Mouse (Mus musculus): ENCODE measurements around the gene Crygn. TPM values are rescaled to one million over a fixed set of nuclear protein-coding genes. Genes with fewer than 3 reads are reported as not detected.
A peak's percentile ranks its signal among the peaks of the same experiment; 100 is the strongest.

Gene Crygn
- polyA plus RNA-seq, 1 experiment from 2014 or later = 3.4 TPM

GRCm38 (mm10) chr5:24751305-24752174, 6.3 kb downstream of the Crygn start:
- Histone ChIP-seq H3K4me1 (replicated peaks; ENCODE audit: control insufficient read depth, insufficient read depth, low read length) (peaks cover 14% of the 10 kb centered on the region), H3K36me3 (ENCODE audit: control insufficient read depth, insufficient read depth, low read length) (no peaks in the 10 kb centered on the region), H3K9ac (ENCODE audit: low read length) (peak overlapping the region; percentile 85), H3K4me3 (ENCODE audit: low read length) (peak overlapping the region; percentile 62), H3K4me2 (ENCODE audit: low read depth, low read length) (peak overlapping the region; percentile 86), H3K27ac (ENCODE audit: low read length) (peak overlapping the region; percentile 96), H3K9me3 (ENCODE audit: control insufficient read depth, low read length) (no peaks in the 10 kb centered on the region), H3K27me3 (ENCODE audit: control insufficient read depth, insufficient read depth, low read depth, low read length) (no peaks in the 10 kb centered on the region)
- 2% methylated on average over 25 of the region's 25 CpGs for WGBS
- peak; percentile 78 for ATAC-seq (ENCODE audit: low read depth)

- no peaks in the 10 kb centered on the region for H3K36me3 ChIP-seq (ENCODE audit: control insufficient read depth, insufficient read depth, low read length)
- peak; percentile 82 for ATAC-seq (ENCODE audit: low read depth)
- no peaks in the 10 kb centered on the region for H3K9me3 ChIP-seq (ENCODE audit: control insufficient read depth, low read length)
- H3K4me2 ChIP-seq (ENCODE audit: low read depth, low read length) = peak overlapping the region; percentile 86
- H3K4me3 ChIP-seq (ENCODE audit: low read length) = peak overlapping the region; percentile 62
- peak overlapping the region; percentile 85 for H3K9ac ChIP-seq (ENCODE audit: low read length)
- under 1% methylated on average over 54 of the region's 59 CpGs for WGBS
- H3K27me3 ChIP-seq (ENCODE audit: control insufficient read depth, insufficient read depth, low read depth, low read length) = no peaks in the 10 kb centered on the region
- peak overlapping the region; percentile 96 for H3K27ac ChIP-seq (ENCODE audit: low read length)
- peaks cover 11% of the 10 kb centered on the region for H3K4me1 ChIP-seq (replicated peaks; ENCODE audit: control insufficient read depth, insufficient read depth, low read length)
These were observed 7.2 kb downstream of the Crygn start for GRCm38 (mm10) chr5:24750321-24751304.

GRCm38 (mm10) chr5:24749731-24750130, 8.1 kb downstream of the Crygn start:
- Histone ChIP-seq H3K36me3 (ENCODE audit: control insufficient read depth, insufficient read depth, low read length) (no peaks in the 10 kb centered on the region), H3K27me3 (ENCODE audit: control insufficient read depth, insufficient read depth, low read depth, low read length) (no peaks in the 10 kb centered on the region), H3K9me3 (ENCODE audit: control insufficient read depth, low read length) (no peaks in the 10 kb centered on the region), H3K9ac (ENCODE audit: low read length) (peak overlapping the region; percentile 85; the same call in 1 of the 2 replicates), H3K4me1 (replicated peaks; ENCODE audit: control insufficient read depth, insufficient read depth, low read length) (peaks cover 11% of the 10 kb centered on the region), H3K4me2 (ENCODE audit: low read depth, low read length) (peak overlapping the region; percentile 86), H3K27ac (ENCODE audit: low read length) (peak overlapping the region; percentile 73; the same call in 1 of the 2 replicates), H3K4me3 (ENCODE audit: low read length) (peak overlapping the region; percentile 62; the same call in 1 of the 2 replicates)
- ATAC-seq (ENCODE audit: low read depth) = no peak
- WGBS = 63% methylated on average over 5 of the region's 5 CpGs

GRCm38 (mm10) chr5:24747533-24747932, 10.3 kb downstream of the Crygn start:
- Histone ChIP-seq H3K9me3 (ENCODE audit: control insufficient read depth, low read length) (no peaks in the 10 kb centered on the region), H3K27ac (ENCODE audit: low read length) (no peak overlapping the region), H3K4me1 (replicated peaks; ENCODE audit: control insufficient read depth, insufficient read depth, low read length) (peaks cover 11% of the 10 kb centered on the region), H3K4me3 (ENCODE audit: low read length) (no peak overlapping the region), H3K36me3 (ENCODE audit: control insufficient read depth, insufficient read depth, low read length) (no peaks in the 10 kb centered on the region), H3K27me3 (ENCODE audit: control insufficient read depth, insufficient read depth, low read depth, low read length) (no peaks in the 10 kb centered on the region), H3K9ac (ENCODE audit: low read length) (no peak overlapping the region), H3K4me2 (ENCODE audit: low read depth, low read length) (no peak overlapping the region)
- 21% methylated on average over 6 of the region's 6 CpGs for WGBS
- no peak for ATAC-seq (ENCODE audit: low read depth)

GRCm38 (mm10) chr5:24743956-24744355, 13.9 kb downstream of the Crygn start:
- no peaks in the 10 kb centered on the region for H3K27me3 ChIP-seq (ENCODE audit: control insufficient read depth, insufficient read depth, low read depth, low read length)
- H3K4me2 ChIP-seq (ENCODE audit: low read depth, low read length) = no peak overlapping the region
- no peak overlapping the region for H3K27ac ChIP-seq (ENCODE audit: low read length)
- no peaks in the 10 kb centered on the region for H3K36me3 ChIP-seq (ENCODE audit: control insufficient read depth, insufficient read depth, low read length)
- 86% methylated on average over 10 of the region's 10 CpGs for WGBS
- ATAC-seq (ENCODE audit: low read depth) = no peak
- H3K9me3 ChIP-seq (ENCODE audit: control insufficient read depth, low read length) = no peaks in the 10 kb centered on the region
- H3K4me3 ChIP-seq (ENCODE audit: low read length) = no peak overlapping the region
- peaks cover 16% of the 10 kb centered on the region for H3K4me1 ChIP-seq (replicated peaks; ENCODE audit: control insufficient read depth, insufficient read depth, low read length)
- no peak overlapping the region for H3K9ac ChIP-seq (ENCODE audit: low read length)

DNA sequence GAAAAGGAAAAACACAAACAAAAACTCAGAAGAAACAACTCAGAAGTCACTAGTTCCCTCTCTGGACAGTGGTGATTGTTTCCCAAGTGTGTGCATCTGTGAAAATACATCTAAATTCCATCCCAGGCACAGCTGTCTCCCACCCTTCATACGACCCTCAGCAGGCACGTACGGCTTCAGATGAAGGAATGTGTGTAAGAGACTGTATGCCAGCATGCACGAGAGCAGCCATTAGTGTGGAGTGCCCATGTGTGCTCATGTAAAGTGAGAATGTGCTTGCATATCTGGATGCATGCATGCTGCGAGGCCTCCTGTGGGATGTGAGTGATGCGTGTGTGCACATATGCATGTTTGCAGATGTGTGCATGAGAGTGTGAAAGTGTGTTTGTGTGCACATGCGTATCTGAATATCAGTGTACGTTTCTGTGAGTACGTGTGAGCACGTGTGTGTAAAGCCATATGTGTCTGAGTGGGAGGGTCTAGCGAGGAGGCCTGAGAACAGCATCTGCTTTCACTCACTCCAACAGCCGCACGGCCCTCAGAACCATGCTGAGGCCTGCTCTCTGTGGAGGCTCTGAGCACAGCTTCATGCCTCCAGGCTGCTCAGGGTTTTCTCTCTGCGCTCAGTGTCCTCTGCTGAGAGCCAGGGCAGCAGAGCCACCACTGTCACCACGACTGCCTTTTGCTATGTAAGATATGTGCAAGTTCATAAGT, 16.5 kb downstream of the Crygn start:
- H3K9ac ChIP-seq (ENCODE audit: low read length) = no peak overlapping the region
- no peaks in the 10 kb centered on the region for H3K36me3 ChIP-seq (ENCODE audit: control insufficient read depth, insufficient read depth, low read length)
- peaks cover 19% of the 10 kb centered on the region for H3K4me1 ChIP-seq (replicated peaks; ENCODE audit: control insufficient read depth, insufficient read depth, low read length)
- peak overlapping the region; percentile 26; the same call in 1 of the 2 replicates for H3K27ac ChIP-seq (ENCODE audit: low read length)
- ATAC-seq (ENCODE audit: low read depth) = peak; percentile 64
- H3K9me3 ChIP-seq (ENCODE audit: control insufficient read depth, low read length) = no peaks in the 10 kb centered on the region
- no peak overlapping the region for H3K4me2 ChIP-seq (ENCODE audit: low read depth, low read length)
- 57% methylated on average over 15 of the region's 15 CpGs for whole genome bisulfite sequencing
- H3K27me3 ChIP-seq (ENCODE audit: control insufficient read depth, insufficient read depth, low read depth, low read length) = no peaks in the 10 kb centered on the region
- no peak overlapping the region for H3K4me3 ChIP-seq (ENCODE audit: low read length)

GRCm38 (mm10) chr5:24739141-24739753, 18.6 kb downstream of the Crygn start:
- Histone ChIP-seq H3K4me3 (ENCODE audit: low read length) (peak overlapping the region; percentile 9; the same call in 1 of the 2 replicates), H3K9me3 (ENCODE audit: control insufficient read depth, low read length) (no peaks in the 10 kb centered on the region), H3K27me3 (ENCODE audit: control insufficient read depth, insufficient read depth, low read depth, low read length) (no peaks in the 10 kb centered on the region), H3K36me3 (ENCODE audit: control insufficient read depth, insufficient read depth, low read length) (no peaks in the 10 kb centered on the region), H3K27ac (ENCODE audit: low read length) (peak overlapping the region; percentile 85), H3K4me2 (ENCODE audit: low read depth, low read length) (peak overlapping the region; percentile 18; the same call in 1 of the 2 replicates), H3K4me1 (replicated peaks; ENCODE audit: control insufficient read depth, insufficient read depth, low read length) (peaks cover 19% of the 10 kb centered on the region), H3K9ac (ENCODE audit: low read length) (peak overlapping the region; percentile 36; the same call in 1 of the 2 replicates)
- peak; percentile 80 for ATAC-seq (ENCODE audit: low read depth)
- WGBS = 32% methylated on average over 15 of the region's 15 CpGs

DNA sequence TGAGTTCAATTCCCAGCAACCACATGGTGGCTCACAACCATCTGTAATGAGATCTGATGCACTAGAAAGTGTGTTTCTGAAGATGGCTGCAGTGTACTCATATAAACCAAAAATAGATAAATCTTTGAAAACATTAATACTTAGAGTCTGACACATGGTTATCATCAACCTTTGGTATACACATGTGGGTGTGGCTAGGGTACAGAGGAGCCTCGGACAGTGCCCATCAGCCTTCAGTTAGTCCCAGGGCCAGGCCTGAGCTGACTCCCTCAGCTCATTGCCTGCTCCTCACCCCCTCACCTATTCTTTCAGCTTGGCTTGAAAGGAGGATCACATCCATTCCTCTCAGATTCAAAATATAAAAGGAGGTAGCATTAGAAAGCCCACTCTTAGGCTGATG, 19.3 kb downstream of the Crygn start:
- 72% methylated on average over 1 of the region's 1 CpGs for WGBS
- Histone ChIP-seq H3K36me3 (ENCODE audit: control insufficient read depth, insufficient read depth, low read length) (no peaks in the 10 kb centered on the region), H3K4me2 (ENCODE audit: low read depth, low read length) (no peak overlapping the region), H3K9ac (ENCODE audit: low read length) (no peak overlapping the region), H3K9me3 (ENCODE audit: control insufficient read depth, low read length) (no peaks in the 10 kb centered on the region), H3K27ac (ENCODE audit: low read length) (peak overlapping the region; percentile 85), H3K27me3 (ENCODE audit: control insufficient read depth, insufficient read depth, low read depth, low read length) (no peaks in the 10 kb centered on the region), H3K4me3 (ENCODE audit: low read length) (no peak overlapping the region), H3K4me1 (replicated peaks; ENCODE audit: control insufficient read depth, insufficient read depth, low read length) (peaks cover 20% of the 10 kb centered on the region)
- ATAC-seq (ENCODE audit: low read depth) = no peak
